Mouse (Mus musculus) heart, embryonic 13.5 days (tissue): ENCODE results near the gene Ppcs. TPM values are rescaled to one million over a fixed set of nuclear protein-coding genes. Genes with fewer than 3 reads are reported as not detected.

Experiments
- ATAC-seq: fragments of 200-750 bp; cut with Nextera tagmentation; 2 replicates; pipeline ENCODE4 v1.8.0; 2017; ENCODE audit warnings: moderate TSS enrichment; ENCODE audit not compliant: insufficient number of reproducible peaks, low FRiP score, low TSS enrichment; ENCODE audit errors: extremely low read depth
- H3K27ac ChIP-seq: fragments of 300-500 bp; sonication (generic); replicated peaks from 2 replicates; pipeline ENCODE4 v1.5.1; 2015; ENCODE audit warnings: moderate library complexity, mild to moderate bottlenecking, inconsistent platforms
- H3K27me3 ChIP-seq: fragments of 300-500 bp; sonication (generic); replicated peaks from 2 replicates; pipeline ENCODE4 v1.6.1; 2015; ENCODE audit warnings: mild to moderate bottlenecking, inconsistent platforms
- H3K36me3 ChIP-seq: fragments of 300-500 bp; sonication (generic); 2 replicates; pipeline ENCODE4 v1.6.1; 2015; ENCODE audit warnings: mild to moderate bottlenecking, inconsistent platforms
- H3K4me1 ChIP-seq: fragments of 300-500 bp; sonication (generic); 2 replicates; pipeline ENCODE4 v1.6.1; 2015; ENCODE audit warnings: inconsistent platforms
- H3K4me2 ChIP-seq: fragments of 300-500 bp; sonication (generic); 2 replicates; pipeline ENCODE4 v1.6.1; 2015; ENCODE audit warnings: inconsistent platforms, mild to moderate bottlenecking, moderate library complexity
- H3K4me3 ChIP-seq: fragments of 300-500 bp; sonication (generic); 2 replicates; pipeline ENCODE4 v1.5.1; 2015; ENCODE audit warnings: moderate library complexity, mild to moderate bottlenecking, inconsistent platforms
- H3K9ac ChIP-seq: fragments of 300-500 bp; sonication (generic); 2 replicates; pipeline ENCODE4 v1.6.1; 2015; ENCODE audit warnings: inconsistent platforms, mild to moderate bottlenecking, moderate library complexity
- H3K9me3 ChIP-seq: fragments of 300-500 bp; sonication (generic); 2 replicates; pipeline ENCODE4 v1.6.1; 2016; ENCODE audit warnings: inconsistent platforms
- WGBS: fragments of 180-500 bp; shearing (Covaris S2); methylation state at CpG from one replicate; pipeline ENCODE4 v1.1.7; 2015; ENCODE audit warnings: mixed read lengths; 5-methylcytosine and 5-hydroxymethylcytosine counted together
- polyA plus RNA-seq: library from polyadenylated mRNA; unstranded; fragments of >200 nt; fragmentation: Nextera tagmentation; extraction: Ambion mirVana; gene quantifications from 2 replicates; pipeline ENCODE4 v1.2.1, GENCODE M21; 2015

The Ppcs gene
- polyA plus RNA-seq, 1 experiment from 2014 or later: 28.0 TPM

DNA sequence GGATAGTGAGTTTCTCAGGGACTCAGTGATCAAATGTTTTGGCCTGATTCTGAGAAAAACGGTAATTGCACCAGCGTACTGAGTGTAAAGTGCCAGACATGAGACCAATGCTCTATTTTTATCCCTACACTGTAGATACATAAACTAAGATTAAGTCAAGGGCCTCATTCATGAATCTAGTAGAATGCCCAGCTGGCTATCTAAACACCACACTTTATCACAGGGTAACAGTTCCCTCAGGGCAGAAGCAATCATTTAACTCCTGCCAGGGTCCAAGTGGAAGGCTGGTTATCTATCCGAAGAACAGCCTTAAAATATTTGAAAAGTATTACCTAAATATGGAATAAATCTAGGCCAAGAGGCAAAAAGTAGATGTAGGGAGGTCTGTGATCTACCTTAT is 4.3 kb downstream of the Ppcs start:
- Histone ChIP-seq H3K27ac (peak overlapping the region; percentile 36; the same call in 1 of the 2 replicates), H3K36me3 (peaks cover 18% of the 10 kb centered on the region), H3K4me1 (peaks cover 36% of the 10 kb centered on the region), H3K4me3 (no peak overlapping the region), H3K9me3 (no peaks in the 10 kb centered on the region), H3K4me2 (0 out of 2 replicates have a peak overlapping the region, but pooled peaks have one; percentile 1), H3K9ac (no peak overlapping the region), H3K27me3 (no peaks in the 10 kb centered on the region; the same call in 1 of the 2 replicates)
- 50% methylated on average over 3 of the region's 3 CpGs for WGBS
- ATAC-seq: no peak

DNA sequence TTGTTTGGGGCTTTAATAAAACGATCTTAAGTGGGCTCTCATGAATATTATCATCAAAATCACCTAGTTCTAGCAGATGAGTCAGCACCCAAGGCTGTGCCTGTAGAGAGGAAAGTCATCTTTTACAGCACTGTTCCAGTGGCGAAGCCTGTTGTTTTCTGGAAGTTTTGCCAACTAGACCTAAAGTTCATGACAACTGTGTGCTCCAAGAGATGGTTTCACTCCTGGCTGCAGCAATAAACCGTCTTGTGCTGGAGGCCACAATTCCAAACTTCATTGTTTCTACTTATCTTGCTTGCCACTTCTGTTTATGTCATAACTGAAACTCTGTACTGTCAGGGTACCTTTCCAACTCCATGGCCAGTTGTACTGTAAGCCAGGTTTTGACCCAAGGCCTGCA is 5.0 kb downstream of the Ppcs start:
- ATAC-seq: no peak
- Histone ChIP-seq H3K9ac (no peak overlapping the region), H3K4me2 (no peak overlapping the region), H3K27ac (peak overlapping the region; percentile 36; the same call in 1 of the 2 replicates), H3K9me3 (no peaks in the 10 kb centered on the region), H3K4me3 (no peak overlapping the region), H3K36me3 (peaks cover 18% of the 10 kb centered on the region), H3K27me3 (no peaks in the 10 kb centered on the region; the same call in 1 of the 2 replicates), H3K4me1 (peaks cover 42% of the 10 kb centered on the region)
- 64% methylated on average over 3 of the region's 3 CpGs for WGBS

DNA sequence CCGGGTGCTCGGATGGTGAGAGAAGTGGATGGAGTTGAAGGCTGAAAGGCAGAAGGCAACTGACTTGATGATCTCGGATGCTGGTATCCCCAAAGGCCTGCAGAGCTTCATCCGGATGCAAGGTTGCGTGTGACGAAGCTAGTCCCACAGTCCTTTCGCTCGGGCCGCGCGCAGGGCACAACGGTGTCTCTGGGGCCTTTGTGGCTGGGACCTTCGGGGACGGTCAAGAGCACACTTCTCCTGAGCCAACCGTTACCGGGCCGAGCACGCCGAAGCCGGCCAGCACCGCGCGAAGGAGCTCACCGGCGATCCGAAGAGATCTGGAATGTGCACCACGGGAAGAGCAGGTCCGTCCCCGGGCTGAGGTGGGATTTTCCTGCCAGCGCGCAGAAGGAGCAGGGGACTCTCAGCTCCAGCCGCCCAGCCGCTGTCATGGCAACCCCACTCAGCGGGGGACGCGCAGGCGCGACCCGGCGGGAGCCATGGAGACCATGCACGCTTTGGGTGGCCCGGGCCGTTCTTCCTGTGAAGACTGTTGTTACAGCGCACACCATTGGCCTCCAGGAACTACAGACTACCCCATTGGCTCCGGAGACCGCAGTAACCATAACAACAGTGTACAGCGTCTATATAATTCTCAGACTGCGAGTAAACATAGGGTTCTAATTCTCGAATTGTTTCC is 7.0 kb downstream of the Ppcs start, which contains the start of gene Ccdc30:
Gene Ccdc30, minus strand, starts transcription at position 450 of the 682 bp plus-strand sequence.
- H3K27ac ChIP-seq: no peak within 1 kb of the TSS
- peaks cover 15% of the 10 kb centered on the region for H3K36me3 ChIP-seq
- peak within 1 kb of the TSS; percentile 60 for H3K4me3 ChIP-seq
- peak within 1 kb of the TSS; percentile 74 for H3K9ac ChIP-seq
- under 1% methylated on average over 49 of the region's 49 CpGs for WGBS
- peaks cover 3% of the 10 kb centered on the region; the same call in 1 of the 2 replicates for H3K27me3 ChIP-seq
- peak within 1 kb of the TSS; percentile 80 for H3K4me2 ChIP-seq
- H3K4me1 ChIP-seq: peaks cover 29% of the 10 kb centered on the region
- H3K9me3 ChIP-seq: no peaks in the 10 kb centered on the region
- ATAC-seq: peak; percentile 90

DNA sequence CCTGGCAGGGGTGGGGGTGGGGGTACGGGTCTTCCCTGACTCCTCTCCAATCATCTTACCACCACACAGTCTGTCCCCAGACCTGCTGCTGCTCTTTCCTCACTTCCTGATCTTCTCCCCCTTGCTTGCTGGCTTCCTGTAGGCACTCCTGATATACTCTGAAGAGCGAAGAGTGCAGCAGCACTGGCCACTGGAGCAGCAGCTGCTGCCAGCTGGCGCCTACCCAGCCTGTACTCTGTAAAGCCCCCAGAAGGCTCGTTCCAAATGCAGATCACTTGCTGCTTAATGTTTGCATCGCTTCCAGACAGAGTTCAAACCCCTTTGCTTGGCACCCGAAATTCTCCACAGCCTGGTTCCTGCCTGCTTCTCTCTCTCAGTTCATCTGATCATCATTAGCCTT is 9.4 kb downstream of the Ppcs start:
- Histone ChIP-seq H3K27ac (no peak overlapping the region), H3K4me3 (no peak overlapping the region), H3K9me3 (0 out of 2 replicates have a peak, but pooled peaks cover 2% of the 10 kb centered on the region), H3K4me1 (peaks cover 20% of the 10 kb centered on the region), H3K9ac (no peak overlapping the region), H3K27me3 (peaks cover 6% of the 10 kb centered on the region; the same call in 1 of the 2 replicates), H3K36me3 (no peaks in the 10 kb centered on the region), H3K4me2 (no peak overlapping the region)
- ATAC-seq: no peak
- 52% methylated on average over 6 of the region's 6 CpGs for WGBS

DNA sequence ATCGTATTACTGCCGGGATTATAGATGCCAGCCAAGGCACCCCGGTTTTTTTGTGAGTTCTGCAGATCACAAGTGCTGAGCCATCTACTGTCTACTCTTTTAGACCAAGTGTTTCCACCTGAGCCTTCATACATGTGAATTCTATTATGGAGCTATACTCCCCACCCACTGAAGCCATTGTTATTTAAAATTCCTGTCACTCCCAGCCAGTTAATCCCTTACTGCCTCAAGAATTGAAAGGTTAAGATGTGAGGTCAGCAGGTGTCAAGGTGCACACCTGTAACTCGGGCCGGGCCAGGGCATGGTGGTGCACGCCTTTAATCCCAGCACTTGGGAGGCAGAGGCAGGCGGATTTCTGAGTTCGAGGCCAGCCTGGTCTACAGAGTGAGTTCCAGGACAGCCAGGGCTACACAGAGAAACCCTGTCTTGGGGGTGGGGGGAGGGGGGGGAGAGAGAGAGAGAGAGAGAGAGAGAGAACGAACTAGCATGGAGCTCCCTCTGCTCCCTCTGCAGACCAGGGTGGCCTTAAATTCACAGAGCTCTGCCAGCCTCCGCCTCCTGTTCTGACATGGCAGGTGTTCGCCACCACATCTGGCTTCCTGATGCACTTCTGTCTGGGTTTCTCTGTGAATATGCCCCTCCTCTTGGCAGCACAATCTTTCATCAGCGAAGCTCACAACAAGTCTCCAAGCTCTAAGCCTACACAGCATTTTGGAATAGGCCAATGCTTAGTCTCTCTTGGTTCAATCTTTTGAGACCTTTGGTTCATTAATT is 10.2 kb downstream of the Ppcs start:
- Histone ChIP-seq H3K27ac (no peak overlapping the region), H3K4me3 (no peak overlapping the region), H3K27me3 (peaks cover 6% of the 10 kb centered on the region; the same call in 1 of the 2 replicates), H3K4me1 (peaks cover 13% of the 10 kb centered on the region), H3K36me3 (no peaks in the 10 kb centered on the region), H3K9me3 (peaks cover 6% of the 10 kb centered on the region; the same call in 1 of the 2 replicates), H3K4me2 (no peak overlapping the region), H3K9ac (no peak overlapping the region)
- ATAC-seq: no peak
- 69% methylated on average over 12 of the region's 12 CpGs for WGBS

DNA sequence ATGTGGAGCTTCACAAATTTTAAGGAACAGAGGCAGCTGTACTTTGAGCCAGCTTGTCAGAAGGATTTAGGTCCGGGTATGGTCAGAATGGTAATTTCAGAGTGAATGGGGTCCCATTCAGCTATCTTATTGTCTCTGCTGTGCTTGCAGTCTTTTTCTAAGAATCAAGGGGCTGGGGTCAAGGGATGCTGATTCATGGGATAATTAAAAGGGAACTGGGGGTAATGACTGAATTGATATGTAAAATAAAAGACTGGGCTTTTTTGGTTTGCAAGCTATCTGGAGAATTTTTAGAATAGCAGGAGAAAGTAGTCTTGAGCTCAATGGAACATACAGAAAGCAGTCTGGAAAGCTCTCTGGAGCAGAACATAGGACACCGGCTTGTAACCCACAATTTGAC is 18.8 kb downstream of the Ppcs start:
- H3K36me3 ChIP-seq: peaks cover 14% of the 10 kb centered on the region
- H3K9ac ChIP-seq: no peak overlapping the region
- H3K4me3 ChIP-seq: no peak overlapping the region
- ATAC-seq: no peak
- 84% methylated on average over 2 of the region's 2 CpGs for WGBS
- no peak overlapping the region for H3K27ac ChIP-seq
- peaks cover 24% of the 10 kb centered on the region for H3K9me3 ChIP-seq
- H3K4me2 ChIP-seq: no peak overlapping the region
- H3K4me1 ChIP-seq: no peaks in the 10 kb centered on the region
- no peaks in the 10 kb centered on the region for H3K27me3 ChIP-seq

DNA sequence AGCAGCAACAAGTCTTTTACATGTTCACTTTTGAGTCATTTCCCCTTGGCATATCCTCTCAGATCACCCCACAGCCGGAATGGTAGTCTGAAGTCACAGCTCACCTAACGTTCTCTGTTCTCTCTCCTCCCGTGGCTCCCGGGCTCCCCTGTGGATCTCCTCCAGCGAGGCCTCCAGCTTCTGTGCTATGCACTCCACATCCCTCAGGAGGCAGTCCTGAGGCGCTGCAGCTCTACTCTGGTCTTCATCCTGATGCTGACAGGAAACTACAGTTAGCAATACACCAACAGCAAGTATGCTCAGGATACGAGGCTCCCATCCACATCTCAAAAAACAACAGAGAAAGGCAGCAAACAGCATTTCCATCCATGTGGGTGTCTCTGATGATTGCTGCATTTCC is 21.3 kb downstream of the Ppcs start:
- Histone ChIP-seq H3K4me3 (no peak overlapping the region), H3K27ac (no peak overlapping the region), H3K9ac (no peak overlapping the region), H3K9me3 (peaks cover 19% of the 10 kb centered on the region; the same call in 1 of the 2 replicates), H3K4me1 (no peaks in the 10 kb centered on the region), H3K36me3 (peaks cover 14% of the 10 kb centered on the region), H3K27me3 (no peaks in the 10 kb centered on the region), H3K4me2 (no peak overlapping the region)
- 57% methylated on average over 7 of the region's 7 CpGs for WGBS
- ATAC-seq: no peak

DNA sequence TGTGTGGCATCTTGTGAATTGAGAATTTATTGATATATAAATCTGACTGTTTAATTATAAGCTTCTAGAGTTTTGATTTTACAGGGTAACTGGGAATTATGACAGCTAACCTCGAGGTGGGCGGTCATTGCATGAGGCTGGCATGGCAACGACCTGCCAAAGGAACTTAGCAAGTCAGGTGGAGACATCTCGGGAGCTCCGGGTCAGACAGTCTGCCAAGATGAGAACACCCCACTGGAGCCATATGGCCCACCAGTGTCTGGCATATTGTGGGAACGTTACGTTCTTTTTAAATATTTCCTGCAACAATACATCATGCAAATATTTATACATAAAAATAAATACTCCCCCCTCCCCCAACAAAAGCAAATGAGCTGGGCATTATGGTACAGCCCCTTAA is 23.5 kb downstream of the Ppcs start:
- H3K27me3 ChIP-seq: no peaks in the 10 kb centered on the region
- H3K4me1 ChIP-seq: no peaks in the 10 kb centered on the region
- no peak for ATAC-seq
- H3K9ac ChIP-seq: no peak overlapping the region
- peaks cover 11% of the 10 kb centered on the region for H3K36me3 ChIP-seq
- no peak overlapping the region for H3K4me3 ChIP-seq
- no peak overlapping the region for H3K4me2 ChIP-seq
- H3K27ac ChIP-seq: no peak overlapping the region
- H3K9me3 ChIP-seq: peaks cover 17% of the 10 kb centered on the region; the same call in 1 of the 2 replicates
- WGBS: 76% methylated on average over 7 of the region's 7 CpGs

DNA sequence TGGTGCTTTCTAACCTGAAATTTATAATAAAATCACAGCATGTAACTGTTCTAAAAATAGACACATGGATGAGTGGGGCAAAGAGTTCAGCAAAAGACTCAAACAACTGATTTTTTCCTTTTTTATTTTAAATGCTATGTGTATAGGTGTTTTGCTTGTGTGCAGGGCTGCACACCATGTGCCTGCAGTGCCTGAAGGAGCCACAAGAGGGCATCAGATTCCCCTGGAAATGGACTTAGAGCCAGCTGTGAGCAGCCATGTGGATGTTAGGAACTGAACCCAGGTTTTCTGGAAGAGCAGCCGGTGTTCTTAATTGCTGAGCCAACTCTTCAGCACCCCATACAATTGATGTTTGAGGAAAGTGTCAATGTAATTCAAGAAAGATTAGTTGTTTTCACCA is 31.9 kb downstream of the Ppcs start:
- ATAC-seq: no peak

DNA sequence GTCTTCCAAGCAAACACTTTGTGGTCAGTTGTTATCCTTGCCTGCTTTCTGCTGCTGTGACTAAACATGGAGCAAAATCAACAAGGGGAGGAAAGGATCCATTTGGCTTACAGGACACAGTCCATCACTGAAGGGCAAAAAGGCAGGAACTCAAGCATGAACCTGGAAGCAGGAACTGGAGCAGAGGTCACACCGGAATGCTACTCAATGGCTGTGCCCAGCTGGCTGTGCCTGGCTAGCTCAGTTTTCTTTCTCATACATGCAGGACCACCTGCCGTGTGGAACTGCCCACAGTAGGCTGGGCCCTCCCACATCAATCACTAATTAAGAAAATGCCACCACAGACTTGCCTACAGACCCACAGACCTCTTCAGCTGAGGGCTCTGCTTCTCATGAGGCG is 33.0 kb downstream of the Ppcs start:
- ATAC-seq: no peak
- 71% methylated on average over 3 of the region's 3 CpGs for WGBS
- H3K4me3 ChIP-seq: no peak overlapping the region
- H3K36me3 ChIP-seq: no peaks in the 10 kb centered on the region
- H3K9ac ChIP-seq: no peak overlapping the region
- no peak overlapping the region for H3K4me2 ChIP-seq
- no peaks in the 10 kb centered on the region for H3K27me3 ChIP-seq
- no peaks in the 10 kb centered on the region for H3K4me1 ChIP-seq
- H3K9me3 ChIP-seq: no peaks in the 10 kb centered on the region
- H3K27ac ChIP-seq: no peak overlapping the region

More for the DNA sequence above, 31.9 kb downstream of the Ppcs start:
- 84% methylated on average over 1 of the region's 1 CpGs for WGBS
- Histone ChIP-seq H3K27ac (no peak overlapping the region), H3K4me3 (no peak overlapping the region), H3K4me2 (no peak overlapping the region), H3K36me3 (no peaks in the 10 kb centered on the region), H3K9ac (no peak overlapping the region), H3K27me3 (no peaks in the 10 kb centered on the region), H3K9me3 (no peaks in the 10 kb centered on the region), H3K4me1 (no peaks in the 10 kb centered on the region)

DNA sequence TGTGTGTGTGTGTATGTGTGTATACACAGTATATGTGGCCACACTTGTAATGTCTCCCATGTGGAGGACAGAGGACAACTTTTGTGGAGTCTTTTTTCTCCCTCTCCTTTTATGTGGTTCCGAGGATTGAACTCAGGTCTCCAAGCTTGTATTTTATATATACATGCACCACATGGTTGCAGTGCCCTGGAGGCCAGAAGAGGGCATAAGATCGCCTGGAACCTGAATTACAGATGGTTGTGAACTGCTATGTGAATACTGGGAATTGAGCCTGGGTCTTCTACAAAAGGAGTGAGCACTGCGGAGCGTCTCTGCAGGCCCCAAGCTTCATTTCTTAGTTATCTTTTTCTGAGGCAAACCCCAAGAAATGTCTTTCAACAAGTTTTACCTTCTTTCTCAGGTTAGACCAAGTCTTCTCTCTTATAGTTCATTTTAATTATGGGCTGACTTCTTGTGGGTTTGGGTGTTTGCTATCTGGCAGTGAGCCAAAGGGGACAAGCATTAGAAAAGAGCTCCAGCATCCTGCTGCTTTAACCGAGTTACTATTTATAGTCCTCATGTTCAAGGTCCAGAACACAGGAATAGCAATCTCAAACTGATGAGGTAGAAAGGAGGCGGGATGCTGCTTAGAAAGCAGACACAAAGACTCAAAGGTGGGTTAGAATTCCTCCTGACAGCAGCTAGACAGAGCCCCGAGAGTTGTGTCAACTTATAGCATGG is 40.6 kb downstream of the Ppcs start:
- no peak for ATAC-seq
- no peak overlapping the region for H3K4me3 ChIP-seq
- no peak overlapping the region for H3K9ac ChIP-seq
- no peak overlapping the region for H3K27ac ChIP-seq
- no peaks in the 10 kb centered on the region for H3K9me3 ChIP-seq
- no peaks in the 10 kb centered on the region; the same call in 1 of the 2 replicates for H3K27me3 ChIP-seq
- peaks cover 9% of the 10 kb centered on the region for H3K4me1 ChIP-seq
- H3K4me2 ChIP-seq: no peak overlapping the region
- H3K36me3 ChIP-seq: no peaks in the 10 kb centered on the region
- WGBS: 61% methylated on average over 7 of the region's 7 CpGs
